ENCODE assay signal across 19 mouse cellular contexts in the genomic region with DNA sequence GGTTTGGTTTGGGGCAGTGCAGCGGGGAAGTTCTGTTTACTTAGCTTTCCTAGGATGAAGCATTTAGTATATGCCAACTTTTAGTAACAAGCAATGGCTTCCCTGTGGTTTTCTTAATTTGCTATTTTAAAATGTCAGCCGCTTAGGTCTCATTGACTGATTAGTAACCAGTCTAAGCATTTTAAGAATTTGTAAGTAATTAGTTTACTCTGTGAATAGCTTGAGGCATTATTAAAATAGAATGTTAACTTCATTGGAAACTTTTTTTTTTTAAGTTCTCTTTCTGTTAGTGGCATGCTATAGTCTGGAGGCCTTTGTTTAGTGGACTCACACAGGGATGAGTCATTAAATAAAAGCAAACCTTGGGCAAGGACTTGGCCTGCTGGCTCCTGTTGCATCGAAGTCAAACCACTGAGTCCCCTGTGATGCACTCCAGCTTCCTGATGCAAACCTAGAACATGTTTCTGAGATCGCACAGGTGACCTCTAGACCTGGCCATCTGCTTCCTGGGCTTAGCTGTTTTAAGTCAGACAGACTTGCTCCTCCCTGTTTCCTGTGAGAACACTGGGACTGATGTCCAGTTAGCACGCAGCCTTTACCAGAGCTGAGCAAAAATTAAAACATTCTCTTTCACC. TPM values are rescaled to one million over a fixed set of nuclear protein-coding genes. Genes with fewer than 3 reads are reported as not detected.
DNase-seq lines count a peak whose midpoint lies in the region; ATAC-seq and TF ChIP-seq lines count a peak whose summit lies in the region.
"Had no signal": no experiment of that assay in that cellular context is flagged by ENCODE, and none has a peak within 500 bp of the region (broad histone marks: within the 10 kb centered on the region; RNA-seq: fewer than 3 reads in every experiment).

No protein-coding gene starts in this region.

- POLR2A ChIA-PET in Patski (lab: Charles Lee): interaction anchor here (0.7 to 1.3 kb wide), 2 partner anchors 13 to 22 kb away, joined by 3 to 4 read pairs; a partner anchor contains a TSS

- TF ChIP-seq CTCF in layer of hippocampus, adult 2 months (conservative IDR thresholded peaks at IDR 0.05): no peak
- no peak for TF ChIP-seq CTCF in Patski (IDR thresholded peaks at IDR 0.05)

- in situ Hi-C loops in Patski (cut with MboI; ENCODE audit: low pct_unique_long_range_greater_than_20kb): no loop called here

- H3K27ac ChIP-seq in embryonic facial prominence, embryonic 13.5 days: peak overlapping the region; percentile 77
- H3K27ac ChIP-seq in embryonic facial prominence, embryonic 10.5 days (replicated peaks): no peak overlapping the region; the same call in 1 of the 2 replicates
- peak overlapping the region; percentile 25 for H3K27ac ChIP-seq in layer of hippocampus, adult 2 months
- H3K27ac ChIP-seq in forebrain, embryonic 15.5 days (replicated peaks): no peak overlapping the region
- H3K27ac ChIP-seq: forebrain, embryonic 10.5 days; hindbrain, embryonic 14.5 days; liver, embryonic 15.5 days; macrophage; midbrain, embryonic 12.5 days; neural tube, embryonic 12.5 days had no signal

- H3ac ChIP-seq in myocyte (ENCODE audit: control insufficient read depth, insufficient read length): no peak overlapping the region

- no peak for DNase-seq in embryonic facial prominence, embryonic 10.5 days (ENCODE audit: low spot score)
- DNase-seq in layer of hippocampus, adult 2 months (ENCODE audit: low spot score in 2 of 2): no peak
- no peak for DNase-seq in layer of hippocampus, adult 9-10 months (ENCODE audit: low spot score)
- peak; percentile 71 for DNase-seq in Patski (ENCODE audit: low read depth, low spot score)
- no peak for DNase-seq in right cerebral cortex, postnatal 4 days
- DNase-seq: cerebellum, adult 2 months; kidney, postnatal 4 days; thymus, postnatal 25 days had no signal

- peaks cover 55% of the 10 kb centered on the region for H3K4me1 ChIP-seq in embryonic facial prominence, embryonic 13.5 days
- H3K4me1 ChIP-seq in embryonic facial prominence, embryonic 10.5 days: peaks cover 57% of the 10 kb centered on the region
- H3K4me1 ChIP-seq in forebrain, embryonic 15.5 days: 0 out of 2 replicates have a peak, but pooled peaks cover under 1% of the 10 kb centered on the region

- no peak overlapping the region for H3K9ac ChIP-seq in embryonic facial prominence, embryonic 13.5 days
- no peak overlapping the region for H3K9ac ChIP-seq in forebrain, embryonic 15.5 days (replicated peaks)
- H3K9ac ChIP-seq: heart, embryonic 12.5 days; hindbrain, embryonic 14.5 days; limb, embryonic 15.5 days; liver, embryonic 15.5 days; midbrain, embryonic 12.5 days; neural tube, embryonic 12.5 days had no signal

- CTCF ChIA-PET in Patski (lab: Charles Lee): interaction anchor here (1.1 to 2.3 kb wide), 4 partner anchors 8 to 129 kb away, joined by 3 to 9 read pairs (median 6); a partner anchor contains a TSS

- no peak for TF ChIP-seq POLR2A in myocyte (IDR thresholded peaks at IDR 0.05; ENCODE audit: insufficient read length, low read depth)

- no peaks in the 10 kb centered on the region for H3K36me3 ChIP-seq in embryonic facial prominence, embryonic 13.5 days
- H3K36me3 ChIP-seq in embryonic facial prominence, embryonic 10.5 days (replicated peaks): no peaks in the 10 kb centered on the region; the same call in 1 of the 2 replicates
- H3K36me3 ChIP-seq in myocyte (ENCODE audit: control insufficient read depth, insufficient read depth): no peaks in the 10 kb centered on the region
- H3K36me3 ChIP-seq in forebrain, embryonic 15.5 days: no peaks in the 10 kb centered on the region
- H3K36me3 ChIP-seq: heart, embryonic 12.5 days; limb, embryonic 15.5 days; midbrain, embryonic 12.5 days; neural tube, embryonic 12.5 days had no signal

- H3K9me3 ChIP-seq in embryonic facial prominence, embryonic 13.5 days: no peaks in the 10 kb centered on the region
- no peaks in the 10 kb centered on the region for H3K9me3 ChIP-seq in embryonic facial prominence, embryonic 10.5 days
- H3K9me3 ChIP-seq in forebrain, embryonic 15.5 days: no peaks in the 10 kb centered on the region
- H3K9me3 ChIP-seq: forebrain, embryonic 10.5 days; heart, embryonic 12.5 days; limb, embryonic 15.5 days; liver, embryonic 15.5 days; midbrain, embryonic 12.5 days; neural tube, embryonic 12.5 days had no signal

- ATAC-seq in embryonic facial prominence, embryonic 13.5 days (ENCODE audit: insufficient number of reproducible peaks, insufficient read depth, low FRiP score, low TSS enrichment, low read depth): no peak
- peak; percentile 95 for ATAC-seq in Patski
- no peak for ATAC-seq in forebrain, embryonic 15.5 days (replicated peaks)

- no peaks in the 10 kb centered on the region for H3K79me2 ChIP-seq in myocyte (ENCODE audit: control insufficient read depth, insufficient read depth)

- no peak overlapping the region for H3K4me3 ChIP-seq in embryonic facial prominence, embryonic 13.5 days
- no peak overlapping the region for H3K4me3 ChIP-seq in embryonic facial prominence, embryonic 10.5 days
- H3K4me3 ChIP-seq in layer of hippocampus, adult 2 months: no peak overlapping the region
- H3K4me3 ChIP-seq in myocyte: no peak overlapping the region
- no peak overlapping the region for H3K4me3 ChIP-seq in forebrain, embryonic 15.5 days
- H3K4me3 ChIP-seq: forebrain, embryonic 10.5 days; heart, embryonic 12.5 days; limb, embryonic 15.5 days; liver, embryonic 15.5 days; midbrain, embryonic 12.5 days; neural tube, embryonic 12.5 days had no signal

- no peaks in the 10 kb centered on the region for H3K27me3 ChIP-seq in embryonic facial prominence, embryonic 13.5 days
- no peaks in the 10 kb centered on the region for H3K27me3 ChIP-seq in embryonic facial prominence, embryonic 10.5 days (replicated peaks; ENCODE audit: low read depth, poor library complexity, severe bottlenecking)
- H3K27me3 ChIP-seq in Patski (no peaks in the 10 kb centered on the region), myocyte (ENCODE audit: control insufficient read depth, insufficient read depth, insufficient read length) (no peaks in the 10 kb centered on the region)
- no peaks in the 10 kb centered on the region for H3K27me3 ChIP-seq in forebrain, embryonic 15.5 days
- H3K27me3 ChIP-seq: heart, embryonic 12.5 days; limb, embryonic 15.5 days; liver, embryonic 15.5 days; midbrain, embryonic 12.5 days; neural tube, embryonic 12.5 days had no signal

- H3K4me2 ChIP-seq in embryonic facial prominence, embryonic 13.5 days: no peak overlapping the region
- H3K4me2 ChIP-seq in myocyte (ENCODE audit: low read depth): peak overlapping the region; percentile 46
- no peak overlapping the region for H3K4me2 ChIP-seq in forebrain, embryonic 15.5 days (replicated peaks)
- H3K4me2 ChIP-seq: heart, embryonic 12.5 days; hindbrain, embryonic 14.5 days; limb, embryonic 15.5 days; liver, embryonic 15.5 days; midbrain, embryonic 12.5 days; neural tube, embryonic 12.5 days had no signal

- WGBS in embryonic facial prominence, embryonic 13.5 days: 48% methylated on average over 5 of the region's 5 CpGs
- 59% methylated on average over 5 of the region's 5 CpGs for WGBS in embryonic facial prominence, embryonic 10.5 days
- WGBS in forebrain, embryonic 15.5 days: 76% methylated on average over 5 of the region's 5 CpGs

TF ChIP-seq in myocyte, 11 proteins besides CTCF, POLR2A, EP300 and RAD21:
- no peak for TF ChIP-seq SRF (IDR thresholded peaks at IDR 0.05; ENCODE audit: control insufficient read depth, insufficient read length, low read depth)
- no peak for TF ChIP-seq USF1 (IDR thresholded peaks at IDR 0.05; ENCODE audit: low read depth)
- no peak for TF ChIP-seq REST (IDR thresholded peaks at IDR 0.05; ENCODE audit: insufficient read depth, insufficient read length)
- no peak for TF ChIP-seq TCF3 (IDR thresholded peaks at IDR 0.05; ENCODE audit: insufficient read length, low read depth)
- no peak for TF ChIP-seq MAX (IDR thresholded peaks at IDR 0.05; ENCODE audit: low read depth)
- no peak for TF ChIP-seq POLR2AphosphoS2 (IDR thresholded peaks at IDR 0.05; ENCODE audit: insufficient read length, low read depth)
- TF ChIP-seq MYOG (IDR thresholded peaks at IDR 0.05; ENCODE audit: control insufficient read depth in 1 of 3, insufficient read depth in 1 of 3, insufficient read length in 2 of 3, low read depth in 2 of 3): no peak
- no peak for TF ChIP-seq CEBPB (IDR thresholded peaks at IDR 0.05; ENCODE audit: insufficient read depth, poor library complexity, severe bottlenecking)
- no peak for TF ChIP-seq MYOD1 (IDR thresholded peaks at IDR 0.05; ENCODE audit: control insufficient read depth in 1 of 3, insufficient read length in 2 of 3, low read depth in 2 of 3)
- TF ChIP-seq TCF12 (IDR thresholded peaks at IDR 0.05; ENCODE audit: insufficient read depth, poor library complexity, severe bottlenecking): no peak
TF ChIP-seq in myocyte: peak in this region for 0.

RNA-seq across cellular contexts. Expression of a gene that starts 22.1 kb away (rescaled TPM):
- polyA plus RNA-seq in embryonic facial prominence, embryonic 13.5 days (2015; fragmentation: Nextera tagmentation; extraction: Ambion mirVana): 42.9 and 49.6 TPM in 2 replicates
- 52.2 and 53.2 TPM in 2 replicates for polyA plus RNA-seq in embryonic facial prominence, embryonic 10.5 days (2016; fragmentation: Nextera tagmentation; extraction: Ambion mirVana)
- 10 to 100 TPM; 69.8 to 70.9 TPM for total RNA-seq in layer of hippocampus, adult 2 months (2021)
- polyA plus RNA-seq in Patski (2021) (30.7 TPM), myocyte (2012; fragmentation: generic; extraction: Trizol) (18.6 TPM)
- polyA plus RNA-seq in forebrain, embryonic 15.5 days (2015; fragmentation: Nextera tagmentation; extraction: Ambion mirVana): 64.8 and 73.0 TPM in 2 replicates

Comparison
In these comparisons a context has a peak if more than half of its experiments do, and no peak if none do; other contexts are left out.
1. H3K27ac ChIP-seq: peak in embryonic facial prominence, embryonic 13.5 days (single experiment) and layer of hippocampus, adult 2 months (single experiment); none in embryonic facial prominence, embryonic 10.5 days (single experiment) and forebrain, embryonic 15.5 days (single experiment).